Mouse (Mus musculus) kidney, adult 9 months (tissue): ENCODE data around the gene Tmem262.

Experiments
- DNase-seq: peaks from one replicate; pipeline ENCODE4 v3.0.0; 2022

Tmem262 gene

GRCm38 (mm10) chr19:6102169-6102853 is 22.5 kb downstream of the Tmem262 start:
- no peak for DNase-seq

GRCm38 (mm10) chr19:6104476-6104875 is 24.6 kb downstream of the Tmem262 start:
- no peak for DNase-seq

GRCm38 (mm10) chr19:6105586-6105985 is 25.8 kb downstream of the Tmem262 start, which contains the start of gene Naaladl1:
Gene Naaladl1 (plus strand): TSS chr19:6105782.
- DNase-seq = no peak

- DNase-seq = peak; percentile 64
These were observed 33.3 kb downstream of the Tmem262 start for GRCm38 (mm10) chr19:6113116-6113515.

- peak; percentile 71 for DNase-seq
These were observed 36.4 kb downstream of the Tmem262 start for GRCm38 (mm10) chr19:6116113-6116850.

GRCm38 (mm10) chr19:6117346-6117985 is 37.6 kb downstream of the Tmem262 start:
- peak; percentile 34 for DNase-seq

- peak; percentile 92 for DNase-seq
These were observed 38.3 kb downstream of the Tmem262 start, which contains the start of gene Sac3d1 for GRCm38 (mm10) chr19:6117986-6118676. Gene Sac3d1 (minus strand): TSS chr19:6118650.

- DNase-seq = no peak
These were observed 38.9 kb downstream of the Tmem262 start for GRCm38 (mm10) chr19:6118677-6119185.

GRCm38 (mm10) chr19:6121761-6122160 is 41.9 kb downstream of the Tmem262 start:
- no peak for DNase-seq

GRCm38 (mm10) chr19:6123330-6123729 is 43.5 kb downstream of the Tmem262 start:
- no peak for DNase-seq

- DNase-seq = no peak
These were observed 45.1 kb downstream of the Tmem262 start for GRCm38 (mm10) chr19:6124898-6125297.

GRCm38 (mm10) chr19:6126289-6126688 is 46.5 kb downstream of the Tmem262 start:
- DNase-seq = peak; percentile 78

GRCm38 (mm10) chr19:6126789-6127580 is 47.2 kb downstream of the Tmem262 start:
- no peak for DNase-seq

- DNase-seq = peak; percentile 98
These were observed 48.0 kb downstream of the Tmem262 start, which contains the start of gene Snx15 for GRCm38 (mm10) chr19:6127760-6128341. Gene Snx15 (minus strand): TSS chr19:6128304.
